Mouse (Mus musculus): ENCODE measurements around the gene Cdadc1. TPM values are rescaled to one million over a fixed set of nuclear protein-coding genes. Genes with fewer than 3 reads are reported as not detected.

Gene Cdadc1
- 6.7 and 16.0 TPM in 2 replicates for total RNA-seq (2012; rRNA removed)

DNA sequence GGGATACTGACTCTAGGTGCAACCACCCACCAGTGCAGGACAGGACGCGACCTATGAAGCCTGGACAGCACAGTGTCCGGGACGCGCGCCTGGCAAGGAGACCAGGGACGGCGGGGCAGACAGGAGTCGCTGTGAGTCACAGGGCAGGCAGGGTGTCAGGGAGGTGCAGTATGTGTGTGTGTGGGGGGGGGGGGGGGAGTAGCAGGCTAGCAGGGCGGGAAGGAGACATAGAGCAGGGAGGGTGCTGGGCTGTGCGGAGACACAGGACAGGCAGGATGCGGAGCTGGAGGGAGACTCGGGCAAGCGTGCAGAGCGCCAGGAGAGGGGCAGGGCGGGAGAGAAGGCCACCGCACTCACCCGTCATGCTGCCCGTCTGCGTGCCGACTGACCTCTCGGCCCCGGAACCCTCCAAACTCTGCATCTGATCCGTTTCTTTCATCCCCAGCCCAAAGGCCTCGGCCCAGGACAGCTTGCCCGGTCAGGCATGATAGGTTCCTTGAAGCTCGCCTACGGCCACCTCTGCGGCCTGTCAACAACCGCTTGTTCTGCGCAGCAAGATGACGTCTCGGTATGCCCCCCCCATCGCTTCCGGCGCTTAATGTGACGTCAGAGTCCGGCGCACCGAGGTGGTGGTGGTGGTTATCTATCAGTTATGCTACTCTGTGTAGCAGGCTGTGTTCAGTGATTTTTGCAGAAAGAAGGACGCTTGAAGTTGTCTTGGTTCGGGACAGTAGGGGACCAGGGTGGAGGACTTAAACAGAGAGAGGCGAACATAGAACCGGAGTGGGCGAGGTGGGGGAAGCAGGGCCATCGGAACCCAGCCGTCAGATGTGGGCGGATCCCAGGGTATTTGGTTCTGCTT, at the start of gene Cdadc1:
Cdadc1 (minus strand) TSS at position 562 of the 862 bp plus-strand sequence.
- Histone ChIP-seq H3K4me1 (ENCODE audit: control insufficient read depth in 2 of 2, insufficient read depth in 2 of 2, low read length in 2 of 2, poor library complexity in 1 of 2) (no peaks in the 10 kb centered on the region; a peak in 1 of 4 replicates), H3K27ac (ENCODE audit: insufficient read depth, low read depth, low read length, poor library complexity, severe bottlenecking) (no peak within 1 kb of the TSS), H3K4me3 (ENCODE audit: insufficient read depth in 1 of 2, low read depth in 1 of 2, low read length in 2 of 2, poor library complexity in 1 of 2, severe bottlenecking in 1 of 2) (peak within 1 kb of the TSS; percentile 89 to 90), H3K36me3 (ENCODE audit: control insufficient read depth, insufficient read depth, low read length, poor library complexity, severe bottlenecking) (no peaks in the 10 kb centered on the region), H3K9me3 (ENCODE audit: control insufficient read depth, insufficient read depth, low read depth, low read length) (no peaks in the 10 kb centered on the region), H3K9ac (ENCODE audit: insufficient read depth, low read depth, low read length, poor library complexity, severe bottlenecking) (peak within 1 kb of the TSS; percentile 85)
- in situ Hi-C loops (cut with MboI; ENCODE audit: low sequenced_read_pairs in 2 of 2, unreplicated experiment in 2 of 2) = no loop called here
- peak; percentile 86 for DNase-seq (ENCODE audit: low read depth, low spot score)
- no peak for TF ChIP-seq ZC3H11A (IDR thresholded peaks at IDR 0.05; ENCODE audit: borderline replicate concordance, low read depth, low read length)
- TF ChIP-seq HCFC1 (IDR thresholded peaks at IDR 0.05; ENCODE audit: borderline replicate concordance, insufficient read depth, low read length) = peak; percentile 82

DNA sequence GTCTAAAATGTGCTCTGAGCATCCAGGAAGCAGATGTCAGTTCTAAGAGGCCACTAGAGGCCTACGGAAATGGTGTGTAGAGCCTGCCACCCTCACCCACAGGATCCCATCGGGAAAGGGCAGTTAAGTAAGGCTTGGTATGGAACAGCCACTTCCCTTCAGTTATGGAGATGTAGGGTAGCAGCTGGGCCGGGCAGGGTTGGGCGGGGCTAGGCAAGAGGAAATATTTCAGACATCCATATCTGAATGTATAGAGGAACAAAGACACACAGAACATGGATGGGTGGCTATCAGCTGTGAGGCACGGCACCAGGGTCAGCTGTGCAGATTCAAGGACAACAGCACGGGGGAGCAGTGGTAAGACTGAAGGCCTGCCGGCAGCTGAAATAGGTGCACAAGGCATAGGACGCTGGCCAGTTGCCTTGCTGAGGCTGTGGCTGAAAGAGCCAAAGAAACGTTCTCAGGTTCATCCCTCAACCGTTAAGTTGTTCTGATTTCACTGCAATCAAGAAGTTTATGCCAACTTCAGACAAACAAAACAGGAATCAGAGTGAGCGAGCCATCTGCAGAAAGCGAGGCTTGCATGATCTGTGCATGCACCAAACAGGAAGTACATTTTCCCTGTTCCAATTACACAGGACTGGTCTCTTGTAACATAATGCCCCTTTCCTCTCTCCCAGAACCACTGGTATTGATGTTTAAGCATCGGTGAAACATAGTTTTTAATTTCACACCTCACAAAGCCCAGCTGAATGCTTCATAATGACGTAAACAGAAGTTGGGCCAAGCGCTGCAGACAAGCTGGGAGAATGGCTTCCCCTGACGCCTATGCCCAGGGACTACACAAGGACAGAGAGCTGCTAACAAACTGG, 49.3 kb upstream of the Cdadc1 start:
- no peak overlapping the region for H3K4me3 ChIP-seq (ENCODE audit: insufficient read depth in 1 of 2, low read depth in 1 of 2, low read length in 2 of 2, poor library complexity in 1 of 2, severe bottlenecking in 1 of 2)
- H3K9me3 ChIP-seq (ENCODE audit: control insufficient read depth, insufficient read depth, low read depth, low read length) = no peaks in the 10 kb centered on the region
- no peak for TF ChIP-seq MAFK (IDR thresholded peaks at IDR 0.05; ENCODE audit: insufficient read depth, low read depth, low read length)
- no peak for TF ChIP-seq HCFC1 (IDR thresholded peaks at IDR 0.05; ENCODE audit: borderline replicate concordance, insufficient read depth, low read length)
- no peak for TF ChIP-seq CHD2 (IDR thresholded peaks at IDR 0.05; ENCODE audit: low read depth, low read length)
- no peak for TF ChIP-seq ZNF384 (IDR thresholded peaks at IDR 0.05; ENCODE audit: low read depth, low read length)
- no peak for TF ChIP-seq ZC3H11A (IDR thresholded peaks at IDR 0.05; ENCODE audit: borderline replicate concordance, low read depth, low read length)
- in situ Hi-C loops (cut with MboI; ENCODE audit: low sequenced_read_pairs in 2 of 2, unreplicated experiment in 2 of 2) = no loop called here
- DNase-seq (ENCODE audit: low read depth, low spot score) = no peak
- H3K4me1 ChIP-seq (ENCODE audit: control insufficient read depth in 2 of 2, insufficient read depth in 2 of 2, low read length in 2 of 2, poor library complexity in 1 of 2) = peaks cover 0 to 4% of the 10 kb centered on the region in 2 experiments; a peak in 1 of 4 replicates
- no peaks in the 10 kb centered on the region for H3K36me3 ChIP-seq (ENCODE audit: control insufficient read depth, insufficient read depth, low read length, poor library complexity, severe bottlenecking)
- H3K9ac ChIP-seq (ENCODE audit: insufficient read depth, low read depth, low read length, poor library complexity, severe bottlenecking) = no peak overlapping the region
- H3K27ac ChIP-seq (ENCODE audit: insufficient read depth, low read depth, low read length, poor library complexity, severe bottlenecking) = no peak overlapping the region; the same call in 1 of the 2 replicates

DNA sequence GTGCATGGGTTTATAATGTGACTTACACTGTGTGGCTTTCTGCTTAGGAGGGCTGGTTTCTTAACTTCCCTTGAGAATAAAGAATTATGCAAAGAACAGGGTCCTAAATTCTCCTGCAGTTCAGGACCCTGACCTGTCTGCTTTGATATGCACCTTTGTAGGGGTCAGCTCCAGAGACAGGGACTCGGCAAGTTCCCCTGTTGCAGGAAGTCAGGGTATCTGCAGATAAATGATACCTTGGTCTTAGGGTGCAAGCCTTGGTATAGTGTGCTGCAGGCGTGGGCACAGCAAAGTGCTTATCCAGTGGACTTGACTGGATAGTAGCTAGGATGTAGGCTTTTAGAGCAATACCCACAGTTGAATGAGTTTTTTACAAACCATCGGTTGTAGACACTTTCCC, 47.1 kb upstream of the Cdadc1 start:
- Histone ChIP-seq H3K36me3 (ENCODE audit: control insufficient read depth, insufficient read depth, low read length, poor library complexity, severe bottlenecking) (no peaks in the 10 kb centered on the region), H3K4me1 (ENCODE audit: control insufficient read depth in 2 of 2, insufficient read depth in 2 of 2, low read length in 2 of 2, poor library complexity in 1 of 2) (peaks cover 0 to 4% of the 10 kb centered on the region in 2 experiments; a peak in 1 of 4 replicates), H3K4me3 (ENCODE audit: insufficient read depth in 1 of 2, low read depth in 1 of 2, low read length in 2 of 2, poor library complexity in 1 of 2, severe bottlenecking in 1 of 2) (no peak overlapping the region), H3K27ac (ENCODE audit: insufficient read depth, low read depth, low read length, poor library complexity, severe bottlenecking) (no peak overlapping the region), H3K9ac (ENCODE audit: insufficient read depth, low read depth, low read length, poor library complexity, severe bottlenecking) (no peak overlapping the region), H3K9me3 (ENCODE audit: control insufficient read depth, insufficient read depth, low read depth, low read length) (no peaks in the 10 kb centered on the region)
- in situ Hi-C loops (cut with MboI; ENCODE audit: low sequenced_read_pairs in 2 of 2, unreplicated experiment in 2 of 2) = no loop called here
- DNase-seq (ENCODE audit: low read depth, low spot score) = no peak
- TF ChIP-seq CHD2 (IDR thresholded peaks at IDR 0.05; ENCODE audit: low read depth, low read length) (no peak), ZNF384 (IDR thresholded peaks at IDR 0.05; ENCODE audit: low read depth, low read length) (no peak), MAFK (IDR thresholded peaks at IDR 0.05; ENCODE audit: insufficient read depth, low read depth, low read length) (no peak), HCFC1 (IDR thresholded peaks at IDR 0.05; ENCODE audit: borderline replicate concordance, insufficient read depth, low read length) (no peak), ZC3H11A (IDR thresholded peaks at IDR 0.05; ENCODE audit: borderline replicate concordance, low read depth, low read length) (no peak)

DNA sequence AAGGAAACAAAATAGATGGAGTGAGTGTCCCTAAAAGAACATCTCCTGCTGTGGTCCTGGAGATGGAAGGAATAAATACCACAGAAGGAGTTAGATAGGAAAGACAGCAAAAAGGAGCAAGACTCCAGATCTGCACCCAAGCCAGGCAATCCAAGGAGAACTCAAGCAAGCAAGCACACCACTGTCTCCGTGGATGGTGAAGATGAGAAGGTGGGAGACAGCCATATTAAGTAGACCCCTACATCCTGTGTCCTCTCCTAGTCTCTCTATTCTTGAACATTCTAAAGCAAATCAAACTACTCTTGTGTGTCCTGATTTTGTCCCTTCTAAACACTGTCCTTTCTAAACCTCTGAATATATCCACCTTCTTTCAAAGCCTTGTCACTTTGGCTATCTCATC, 46.4 kb upstream of the Cdadc1 start:
- in situ Hi-C loops (cut with MboI; ENCODE audit: low sequenced_read_pairs in 2 of 2, unreplicated experiment in 2 of 2) = no loop called here
- Histone ChIP-seq H3K9me3 (ENCODE audit: control insufficient read depth, insufficient read depth, low read depth, low read length) (no peaks in the 10 kb centered on the region), H3K4me1 (ENCODE audit: control insufficient read depth in 2 of 2, insufficient read depth in 2 of 2, low read length in 2 of 2, poor library complexity in 1 of 2) (peaks cover 0 to 4% of the 10 kb centered on the region in 2 experiments; a peak in 1 of 4 replicates), H3K36me3 (ENCODE audit: control insufficient read depth, insufficient read depth, low read length, poor library complexity, severe bottlenecking) (no peaks in the 10 kb centered on the region), H3K4me3 (ENCODE audit: insufficient read depth in 1 of 2, low read depth in 1 of 2, low read length in 2 of 2, poor library complexity in 1 of 2, severe bottlenecking in 1 of 2) (no peak overlapping the region), H3K9ac (ENCODE audit: insufficient read depth, low read depth, low read length, poor library complexity, severe bottlenecking) (no peak overlapping the region), H3K27ac (ENCODE audit: insufficient read depth, low read depth, low read length, poor library complexity, severe bottlenecking) (no peak overlapping the region)
- DNase-seq (ENCODE audit: low read depth, low spot score) = no peak
- TF ChIP-seq ZC3H11A (IDR thresholded peaks at IDR 0.05; ENCODE audit: borderline replicate concordance, low read depth, low read length) = no peak
- no peak for TF ChIP-seq MAFK (IDR thresholded peaks at IDR 0.05; ENCODE audit: insufficient read depth, low read depth, low read length)
- TF ChIP-seq HCFC1 (IDR thresholded peaks at IDR 0.05; ENCODE audit: borderline replicate concordance, insufficient read depth, low read length) = no peak
- TF ChIP-seq CHD2 (IDR thresholded peaks at IDR 0.05; ENCODE audit: low read depth, low read length) = no peak
- no peak for TF ChIP-seq ZNF384 (IDR thresholded peaks at IDR 0.05; ENCODE audit: low read depth, low read length)

Measured in ES-E14 (cell line).